Mouse (Mus musculus) bone marrow macrophage, adult 2 months (primary cell): ENCODE results near the gene Slc13a2.

Source experiments
- CTCF ChIP-seq: IDR thresholded peaks from 2 replicates; pipeline ENCODE4 v1.5.1; 2012; ENCODE audit warnings: low read depth, mild to moderate bottlenecking, low read length, moderate library complexity
- POLR2A ChIP-seq: IDR thresholded peaks from 2 replicates; pipeline ENCODE4 v1.6.1; 2012; ENCODE audit warnings: mild to moderate bottlenecking, low read depth, low read length, borderline replicate concordance

DNA sequence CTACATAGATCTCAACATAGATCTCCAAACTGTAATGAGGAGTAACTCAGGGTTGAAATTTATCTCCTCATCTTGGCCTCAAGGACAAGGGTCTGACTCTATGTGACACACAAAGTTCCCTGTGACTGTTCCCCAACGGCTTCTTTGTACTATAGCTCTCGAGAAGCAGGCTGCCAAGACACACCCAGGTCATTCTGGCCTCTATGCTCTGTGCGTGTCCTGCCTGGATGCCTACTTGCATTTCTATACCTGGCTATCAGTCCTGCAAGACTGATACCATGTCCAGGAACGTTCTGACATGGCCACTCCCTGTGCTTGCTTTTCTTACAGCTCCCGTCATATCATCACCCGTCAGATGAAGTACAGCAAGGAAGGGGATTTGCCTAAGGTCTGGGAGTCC, 20.0 kb downstream of the Slc13a2 start:
- TF ChIP-seq CTCF = no peak
- TF ChIP-seq POLR2A = no peak
